Mouse (Mus musculus): ENCODE data around the gene Paxip1. TPM values are rescaled to one million over a fixed set of nuclear protein-coding genes. Genes with fewer than 3 reads are reported as not detected.

The Paxip1 gene
- polyA plus RNA-seq, 1 experiment = 27.3 TPM

DNA sequence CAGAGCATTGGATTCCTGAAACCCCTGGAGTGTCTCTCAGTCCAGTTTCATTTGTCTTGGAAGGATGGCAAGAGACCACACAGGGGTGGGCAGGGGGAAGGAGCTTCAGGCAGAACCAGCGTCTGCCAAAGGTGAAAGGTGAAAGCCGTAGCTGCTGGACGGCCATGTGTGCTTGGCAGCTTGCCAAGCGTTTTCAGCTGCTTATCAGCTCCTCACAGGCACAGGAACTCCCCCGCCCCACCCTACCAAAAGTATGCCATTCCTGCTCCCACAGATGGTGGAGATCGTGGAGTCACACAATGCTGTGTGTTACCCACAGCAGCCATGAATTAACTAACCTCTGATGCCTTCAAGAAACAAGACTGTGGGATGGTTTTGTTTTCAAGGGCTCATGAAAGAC lies 83.3 kb downstream of the Paxip1 start:
- TF ChIP-seq POLR2A (IDR thresholded peaks at IDR 0.05; ENCODE audit: low read depth, low read length) (no peak), CTCF (IDR thresholded peaks at IDR 0.05; ENCODE audit: extremely low read depth, insufficient read length, insufficient replicate concordance, low read depth, low read length) (no peak)
- Histone ChIP-seq H3K4me3 (ENCODE audit: low read depth, low read length) (no peak overlapping the region), H3K27ac (ENCODE audit: insufficient read depth, low read depth, low read length) (no peak overlapping the region), H3K27me3 (ENCODE audit: control insufficient read depth, insufficient read depth, low read length) (no peaks in the 10 kb centered on the region), H3K36me3 (ENCODE audit: control insufficient read depth, insufficient read depth, low read length) (no peaks in the 10 kb centered on the region), H3K4me1 (ENCODE audit: control insufficient read depth, insufficient read depth, insufficient read length, low read length) (peaks cover 5% of the 10 kb centered on the region; the same call in 1 of the 2 replicates)
- WGBS = 8% methylated on average over 6 of the region's 6 CpGs

DNA sequence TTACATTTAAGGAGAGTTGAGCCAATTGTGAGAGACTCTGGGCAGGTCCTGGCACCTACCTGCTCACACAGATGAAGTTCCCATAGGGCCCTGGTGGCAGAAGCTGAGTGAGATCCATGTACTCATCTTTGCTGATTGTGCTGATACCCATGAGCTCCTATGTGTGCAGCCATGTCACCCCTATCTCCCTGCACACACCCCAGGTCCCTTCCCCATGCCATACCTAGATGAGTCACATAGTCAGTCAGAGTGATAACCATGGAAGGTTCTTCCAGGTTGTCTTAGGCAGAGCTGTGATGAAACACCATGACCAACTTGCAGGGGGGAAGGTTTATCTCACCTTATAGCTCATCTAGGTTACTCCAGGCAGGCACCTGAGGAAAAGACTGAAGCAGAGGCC lies 84.2 kb downstream of the Paxip1 start:
- Histone ChIP-seq H3K4me3 (ENCODE audit: low read depth, low read length) (no peak overlapping the region), H3K36me3 (ENCODE audit: control insufficient read depth, insufficient read depth, low read length) (no peaks in the 10 kb centered on the region), H3K27me3 (ENCODE audit: control insufficient read depth, insufficient read depth, low read length) (no peaks in the 10 kb centered on the region), H3K4me1 (ENCODE audit: control insufficient read depth, insufficient read depth, insufficient read length, low read length) (peaks cover 5% of the 10 kb centered on the region; the same call in 1 of the 2 replicates), H3K27ac (ENCODE audit: insufficient read depth, low read depth, low read length) (no peak overlapping the region)
- TF ChIP-seq POLR2A (IDR thresholded peaks at IDR 0.05; ENCODE audit: low read depth, low read length) (no peak), CTCF (IDR thresholded peaks at IDR 0.05; ENCODE audit: extremely low read depth, insufficient read length, insufficient replicate concordance, low read depth, low read length) (no peak)

DNA sequence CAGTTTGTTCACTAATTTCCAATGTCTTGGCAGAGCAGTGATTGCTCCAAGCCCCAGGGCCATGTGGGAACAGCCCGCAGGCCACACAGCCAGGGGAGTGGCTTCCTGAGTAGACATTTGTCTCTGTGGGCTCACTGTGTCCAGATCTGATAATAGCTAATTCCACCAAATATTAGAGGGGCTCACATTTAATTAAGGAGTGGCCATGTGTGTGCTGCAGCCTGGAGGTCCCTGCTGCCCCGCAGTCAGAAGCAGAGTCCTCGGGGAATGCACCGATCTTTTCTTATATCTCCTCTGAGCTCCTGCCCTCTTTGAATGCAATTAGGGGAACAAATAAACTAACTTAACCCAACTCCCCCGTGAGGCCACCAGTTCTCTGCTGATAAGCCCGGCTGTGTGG lies 84.9 kb downstream of the Paxip1 start:
- no peaks in the 10 kb centered on the region for H3K27me3 ChIP-seq (ENCODE audit: control insufficient read depth, insufficient read depth, low read length)
- H3K4me3 ChIP-seq (ENCODE audit: low read depth, low read length) = no peak overlapping the region
- no peak for TF ChIP-seq CTCF (IDR thresholded peaks at IDR 0.05; ENCODE audit: extremely low read depth, insufficient read length, insufficient replicate concordance, low read depth, low read length)
- TF ChIP-seq POLR2A (IDR thresholded peaks at IDR 0.05; ENCODE audit: low read depth, low read length) = no peak
- peaks cover 5% of the 10 kb centered on the region; the same call in 1 of the 2 replicates for H3K4me1 ChIP-seq (ENCODE audit: control insufficient read depth, insufficient read depth, insufficient read length, low read length)
- no peak overlapping the region for H3K27ac ChIP-seq (ENCODE audit: insufficient read depth, low read depth, low read length)
- WGBS = 22% methylated on average over 6 of the region's 6 CpGs
- no peaks in the 10 kb centered on the region for H3K36me3 ChIP-seq (ENCODE audit: control insufficient read depth, insufficient read depth, low read length)

DNA sequence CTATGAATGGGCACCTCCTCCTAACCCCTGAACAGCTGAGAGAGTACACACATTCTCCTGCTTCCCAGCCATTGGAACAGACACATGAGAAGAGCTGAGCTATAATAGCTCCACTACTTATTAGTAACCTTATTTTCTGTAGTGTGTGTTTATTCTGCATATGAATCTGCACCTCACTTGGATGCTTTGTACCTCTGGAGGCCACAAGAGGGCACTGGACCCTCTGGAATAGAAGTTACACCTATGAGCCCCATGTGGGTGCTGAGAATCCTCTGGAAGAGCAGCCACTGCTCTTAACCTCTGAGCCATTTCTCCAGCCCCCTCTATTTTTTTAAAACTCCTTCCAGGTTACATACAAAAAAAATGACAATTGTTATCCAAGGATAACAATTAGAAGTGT lies 86.5 kb downstream of the Paxip1 start:
- no peak; the same call in 1 of the 2 replicates for TF ChIP-seq CTCF (IDR thresholded peaks at IDR 0.05; ENCODE audit: extremely low read depth, insufficient read length, insufficient replicate concordance, low read depth, low read length)
- Histone ChIP-seq H3K4me1 (ENCODE audit: control insufficient read depth, insufficient read depth, insufficient read length, low read length) (peaks cover 3% of the 10 kb centered on the region; the same call in 1 of the 2 replicates), H3K27ac (ENCODE audit: insufficient read depth, low read depth, low read length) (no peak overlapping the region), H3K4me3 (ENCODE audit: low read depth, low read length) (no peak overlapping the region), H3K36me3 (ENCODE audit: control insufficient read depth, insufficient read depth, low read length) (no peaks in the 10 kb centered on the region), H3K27me3 (ENCODE audit: control insufficient read depth, insufficient read depth, low read length) (no peaks in the 10 kb centered on the region)

DNA sequence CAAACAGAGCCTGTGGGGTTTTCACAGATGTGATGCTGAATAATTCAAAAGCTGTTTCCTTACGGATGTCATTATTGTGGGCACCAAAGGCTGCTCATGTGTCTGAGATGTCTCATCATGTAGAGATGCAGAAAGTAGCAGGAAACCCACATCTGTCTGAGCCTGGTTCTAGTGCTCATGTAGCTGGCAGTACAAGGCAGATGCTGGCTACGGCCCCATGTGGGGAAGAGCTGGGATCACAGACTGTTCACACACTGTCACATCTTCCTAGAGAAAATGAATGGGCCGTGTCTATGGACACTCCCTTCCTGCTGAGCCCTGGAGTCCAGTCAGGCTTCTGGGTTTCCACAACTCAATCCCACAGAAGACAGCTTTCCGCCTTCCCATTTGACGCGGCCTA lies 89.0 kb downstream of the Paxip1 start:
- Histone ChIP-seq H3K27ac (ENCODE audit: insufficient read depth, low read depth, low read length) (no peak overlapping the region), H3K4me1 (ENCODE audit: control insufficient read depth, insufficient read depth, insufficient read length, low read length) (no peaks in the 10 kb centered on the region; the same call in 1 of the 2 replicates), H3K27me3 (ENCODE audit: control insufficient read depth, insufficient read depth, low read length) (no peaks in the 10 kb centered on the region), H3K4me3 (ENCODE audit: low read depth, low read length) (no peak overlapping the region), H3K36me3 (ENCODE audit: control insufficient read depth, insufficient read depth, low read length) (no peaks in the 10 kb centered on the region)
- 85% methylated on average over 6 of the region's 6 CpGs for WGBS
- no peak for TF ChIP-seq CTCF (IDR thresholded peaks at IDR 0.05; ENCODE audit: extremely low read depth, insufficient read length, insufficient replicate concordance, low read depth, low read length)
- TF ChIP-seq POLR2A (IDR thresholded peaks at IDR 0.05; ENCODE audit: low read depth, low read length) = no peak

Other genes starting within 250 kb of the Paxip1 start
- not detected in 2 replicates for gene Htr5a, start 50.5 kb upstream of the Paxip1 start, polyA plus RNA-seq (2012; rRNA removed)

Data from small intestine, adult 2 months (tissue).